Mouse (Mus musculus): ENCODE results near the gene Zmynd15.

DNA sequence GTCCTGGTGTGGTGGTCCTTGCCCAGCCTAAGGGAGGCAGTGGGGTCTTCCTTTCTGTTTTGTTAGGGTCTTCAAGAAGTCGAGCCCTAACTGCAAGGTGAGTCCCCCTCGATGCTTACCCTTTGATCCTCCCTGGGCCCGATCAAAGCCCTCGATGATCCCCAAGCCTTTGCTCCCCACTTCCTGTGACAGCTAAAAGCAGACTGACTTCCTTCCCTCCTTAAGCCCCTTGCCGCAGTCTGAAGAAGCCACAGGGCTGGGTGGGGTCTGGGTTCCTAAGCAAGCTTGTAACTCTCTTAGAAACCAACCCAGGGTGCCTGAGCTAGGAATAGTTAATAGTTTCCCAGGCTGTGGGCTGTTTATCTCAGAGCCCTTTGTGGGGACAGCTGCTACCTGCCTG lies 23.8 kb upstream of the Zmynd15 start:
- no peak for TF ChIP-seq CTCF (IDR thresholded peaks at IDR 0.05; ENCODE audit: low read depth, low read length)
- no peak for TF ChIP-seq POLR2A (IDR thresholded peaks at IDR 0.05; ENCODE audit: extremely low read depth, insufficient read depth, low read length)
